Mouse (Mus musculus) C2C12 (cell line): ENCODE results near the gene Tnr. TPM values are rescaled to one million over a fixed set of nuclear protein-coding genes. Genes with fewer than 3 reads are reported as not detected.

Experiments used
- H3K27me3 ChIP-seq: one replicate; pipeline ENCODE4 v1.6.1; 2011; ENCODE audit not compliant: control insufficient read depth, insufficient read depth, insufficient read length
- H3K36me3 ChIP-seq: one replicate; pipeline ENCODE4 v1.6.1; 2011; ENCODE audit not compliant: control insufficient read depth, insufficient read depth
- H3K4me3 ChIP-seq: one replicate; pipeline ENCODE4 v1.5.1; 2011; ENCODE audit warnings: mild to moderate bottlenecking, control low read depth; ENCODE audit not compliant: poor library complexity, insufficient read depth, severe bottlenecking
- H3K79me2 ChIP-seq: one replicate; pipeline ENCODE4 v1.6.1; 2011; ENCODE audit not compliant: control insufficient read depth, insufficient read depth
- H3K79me3 ChIP-seq: one replicate; pipeline ENCODE4 v1.6.1; 2011; ENCODE audit warnings: low read depth, control low read depth
- H3ac ChIP-seq: one replicate; pipeline ENCODE3; 2011; ENCODE audit warnings: low read depth; ENCODE audit not compliant: control insufficient read depth, insufficient read length
- CEBPB ChIP-seq: IDR thresholded peaks from one replicate; pipeline ENCODE4 v1.6.1; 2011; ENCODE audit warnings: low read depth, mild to moderate bottlenecking, control low read depth, moderate library complexity
- CTCF ChIP-seq: IDR thresholded peaks from one replicate; pipeline ENCODE4 v1.5.1; 2011; ENCODE audit not compliant: control insufficient read depth, insufficient read depth, insufficient read length
- FOSL1 ChIP-seq: IDR thresholded peaks from one replicate; pipeline ENCODE4 v1.8.0; 2011; ENCODE audit warnings: mild to moderate bottlenecking, low read length; ENCODE audit not compliant: poor library complexity, insufficient read depth, severe bottlenecking
- MAX ChIP-seq: IDR thresholded peaks from one replicate; pipeline ENCODE4 v1.6.1; 2011; ENCODE audit warnings: mild to moderate bottlenecking, control low read depth
- MYOD1 ChIP-seq: IDR thresholded peaks from one replicate; pipeline ENCODE4 v1.6.1; 2011; ENCODE audit warnings: low read depth; ENCODE audit not compliant: control insufficient read depth, insufficient read length
- MYOG ChIP-seq: IDR thresholded peaks from one replicate; pipeline ENCODE4 v1.6.1; 2011; ENCODE audit not compliant: control insufficient read depth, insufficient read length; ENCODE audit errors: extremely low read depth
- USF1 ChIP-seq: IDR thresholded peaks from one replicate; pipeline ENCODE4 v1.6.1; 2011; ENCODE audit warnings: low read depth, mild to moderate bottlenecking, control low read depth, moderate library complexity
- polyA plus RNA-seq: library from polyadenylated mRNA; unstranded; fragments of >200 nt; fragmentation: generic; extraction: Trizol; gene quantifications from one replicate; pipeline ENCODE4 v1.2.1, GENCODE M21; 2012; ENCODE audit warnings: missing spikeins

Gene Tnr
- polyA plus RNA-seq, 1 experiment = under 0.01 TPM

- H3ac ChIP-seq = no peak overlapping the region
- H3K4me3 ChIP-seq = no peak overlapping the region
- TF ChIP-seq MYOD1 = no peak
- TF ChIP-seq USF1 = no peak
- TF ChIP-seq MYOG = no peak
- TF ChIP-seq MAX = no peak
- TF ChIP-seq FOSL1 = no peak
- TF ChIP-seq CEBPB = no peak
- no peak for TF ChIP-seq CTCF
- H3K27me3 ChIP-seq = no peaks in the 10 kb centered on the region
- H3K79me3 ChIP-seq = no peaks in the 10 kb centered on the region
- no peaks in the 10 kb centered on the region for H3K36me3 ChIP-seq
- no peaks in the 10 kb centered on the region for H3K79me2 ChIP-seq
Observed at GRCm38 (mm10) chr1:159750876-159751275, 227.3 kb downstream of the Tnr start.

GRCm38 (mm10) chr1:159760970-159761369, 237.4 kb downstream of the Tnr start:
- no peaks in the 10 kb centered on the region for H3K79me3 ChIP-seq
- no peak overlapping the region for H3K4me3 ChIP-seq
- no peaks in the 10 kb centered on the region for H3K79me2 ChIP-seq
- H3K36me3 ChIP-seq = no peaks in the 10 kb centered on the region
- no peak for TF ChIP-seq CTCF
- TF ChIP-seq CEBPB = no peak
- no peak for TF ChIP-seq MYOD1
- TF ChIP-seq MYOG = no peak
- no peak for TF ChIP-seq FOSL1
- no peak for TF ChIP-seq MAX
- TF ChIP-seq USF1 = no peak
- no peak overlapping the region for H3ac ChIP-seq
- H3K27me3 ChIP-seq = no peaks in the 10 kb centered on the region

- Histone ChIP-seq H3K79me3 (no peaks in the 10 kb centered on the region), H3K27me3 (peaks cover under 1% of the 10 kb centered on the region), H3K79me2 (no peaks in the 10 kb centered on the region), H3K4me3 (no peak overlapping the region), H3ac (no peak overlapping the region), H3K36me3 (no peaks in the 10 kb centered on the region)
- no peak for TF ChIP-seq USF1
- TF ChIP-seq FOSL1 = no peak
- TF ChIP-seq MYOG = no peak
- TF ChIP-seq CTCF = no peak
- no peak for TF ChIP-seq MAX
- TF ChIP-seq CEBPB = no peak
- TF ChIP-seq MYOD1 = no peak
Observed at GRCm38 (mm10) chr1:159763901-159764300, 240.3 kb downstream of the Tnr start.

- H3K27me3 ChIP-seq = peaks cover 5% of the 10 kb centered on the region
- TF ChIP-seq FOSL1 = no peak
- TF ChIP-seq MAX = no peak
- no peak for TF ChIP-seq CEBPB
- no peak for TF ChIP-seq USF1
- TF ChIP-seq MYOG = no peak
- no peak for TF ChIP-seq MYOD1
- TF ChIP-seq CTCF = no peak
Observed at GRCm38 (mm10) chr1:159764897-159765296, 241.3 kb downstream of the Tnr start.

GRCm38 (mm10) chr1:159769948-159770347, 246.4 kb downstream of the Tnr start:
- Histone ChIP-seq H3K4me3 (no peak overlapping the region), H3K79me2 (no peaks in the 10 kb centered on the region), H3K79me3 (no peaks in the 10 kb centered on the region), H3ac (no peak overlapping the region), H3K36me3 (no peaks in the 10 kb centered on the region), H3K27me3 (peaks cover 5% of the 10 kb centered on the region)
- TF ChIP-seq CTCF (no peak), MYOD1 (no peak), CEBPB (no peak), MYOG (no peak), MAX (no peak), FOSL1 (no peak), USF1 (no peak)

More at GRCm38 (mm10) chr1:159764897-159765296, 241.3 kb downstream of the Tnr start:
- H3K4me3 ChIP-seq = no peak overlapping the region
- H3K36me3 ChIP-seq = no peaks in the 10 kb centered on the region
- H3ac ChIP-seq = no peak overlapping the region
- no peaks in the 10 kb centered on the region for H3K79me3 ChIP-seq
- H3K79me2 ChIP-seq = no peaks in the 10 kb centered on the region

- peaks cover 5% of the 10 kb centered on the region for H3K27me3 ChIP-seq
- H3ac ChIP-seq = no peak overlapping the region
- no peaks in the 10 kb centered on the region for H3K36me3 ChIP-seq
- no peaks in the 10 kb centered on the region for H3K79me2 ChIP-seq
- no peak overlapping the region for H3K4me3 ChIP-seq
- H3K79me3 ChIP-seq = no peaks in the 10 kb centered on the region
- TF ChIP-seq FOSL1 (no peak), MAX (no peak), MYOG (no peak), CTCF (no peak), CEBPB (no peak), USF1 (no peak)
Observed at GRCm38 (mm10) chr1:159773671-159774070, 250.1 kb downstream of the Tnr start.
